Mouse (Mus musculus) liver, embryonic 14.5 days (tissue): ENCODE measurements around the gene Dnal1.

ENCODE experiments used
- CTCF ChIP-seq: IDR thresholded peaks from 2 replicates; pipeline ENCODE4 v1.5.1; 2016; ENCODE audit warnings: antibody characterized with exemption, low read depth, control low read depth
- EP300 ChIP-seq: IDR thresholded peaks from 2 replicates; pipeline ENCODE4 v1.6.1; 2016; ENCODE audit warnings: antibody characterized with exemption, low read depth

DNA sequence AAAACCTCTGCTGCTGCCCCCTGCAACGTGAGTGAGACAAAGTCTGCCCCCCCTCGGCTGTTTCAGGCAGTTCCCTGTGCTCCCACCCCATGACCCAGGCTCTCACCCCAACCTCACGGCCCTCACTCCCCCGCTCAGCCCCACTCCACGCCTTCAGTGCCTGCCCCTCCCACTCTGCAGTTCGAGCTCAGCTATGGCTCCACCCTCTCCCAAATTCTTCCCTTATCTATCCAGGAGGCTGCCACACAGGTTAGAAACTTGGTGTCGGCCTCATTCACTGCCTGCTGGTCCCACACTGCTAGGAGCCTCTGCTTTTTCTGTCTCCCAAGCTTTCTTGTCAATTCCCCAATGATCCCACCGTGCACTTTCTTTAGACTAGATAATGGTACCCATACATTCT, 47.0 kb downstream of the Dnal1 start:
- TF ChIP-seq CTCF, result no peak
- no peak for TF ChIP-seq EP300
